Mouse (Mus musculus): Measurements from ENCODE around the gene Rara. TPM values are rescaled to one million over a fixed set of nuclear protein-coding genes. Genes with fewer than 3 reads are reported as not detected.
A peak's percentile ranks its signal among the peaks of the same experiment; 100 is the strongest.

Rara gene
- polyA plus RNA-seq, 1 experiment from 2014 or later = 17.3 TPM

- Histone ChIP-seq H3K36me3 (peaks cover 7% of the 10 kb centered on the region), H3K4me3 (no peak overlapping the region), H3K9me3 (no peaks in the 10 kb centered on the region), H3K27me3 (peaks cover 4% of the 10 kb centered on the region; the same call in 1 of the 2 replicates), H3K4me1 (peaks cover 55% of the 10 kb centered on the region), H3K9ac (replicated peaks) (peak overlapping the region; percentile 5; the same call in 1 of the 2 replicates), H3K27ac (replicated peaks) (peak overlapping the region; percentile 74), H3K4me2 (replicated peaks) (no peak overlapping the region)
- WGBS = 39% methylated on average over 5 of the region's 5 CpGs
- no peak for ATAC-seq (ENCODE audit: low FRiP score, low read depth)
Measured at GRCm38 (mm10) chr11:98924633-98925175, 2.9 kb upstream of the Rara start.

DNA sequence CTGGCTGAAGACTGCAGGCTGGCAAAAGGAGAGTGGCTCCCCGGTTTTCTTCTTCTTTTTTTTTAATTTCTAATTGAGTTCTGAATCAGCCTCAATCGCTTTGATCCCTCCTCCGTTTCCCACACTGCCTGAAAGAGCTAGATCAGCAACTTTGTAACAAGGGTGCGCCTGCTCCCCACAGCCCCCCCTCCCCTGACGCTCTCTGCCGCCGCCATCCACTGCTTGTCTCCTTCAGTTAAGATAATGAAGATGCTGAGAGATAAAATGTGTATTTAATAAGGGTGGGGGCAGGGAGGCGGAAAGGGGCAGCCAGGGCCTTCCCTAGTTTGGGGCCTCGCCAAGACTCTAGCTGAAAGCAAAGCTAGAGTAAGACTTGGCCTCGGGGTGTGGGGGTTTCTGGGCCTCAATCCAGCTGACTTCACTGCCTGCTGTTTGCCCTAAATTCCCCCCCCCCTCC, 2.3 kb upstream of the Rara start:
- H3K4me3 ChIP-seq = no peak overlapping the region
- H3K4me2 ChIP-seq (replicated peaks) = peak overlapping the region; percentile 27
- peaks cover 61% of the 10 kb centered on the region for H3K4me1 ChIP-seq
- peak overlapping the region; percentile 37 for H3K9ac ChIP-seq (replicated peaks)
- no peaks in the 10 kb centered on the region for H3K9me3 ChIP-seq
- H3K27ac ChIP-seq (replicated peaks) = peak overlapping the region; percentile 74
- 8% methylated on average over 10 of the region's 10 CpGs for WGBS
- H3K27me3 ChIP-seq = peaks cover 4% of the 10 kb centered on the region; the same call in 1 of the 2 replicates
- no peak; the same call in 1 of the 2 replicates for ATAC-seq (ENCODE audit: low FRiP score, low read depth)
- peaks cover 4% of the 10 kb centered on the region; the same call in 1 of the 2 replicates for H3K36me3 ChIP-seq

DNA sequence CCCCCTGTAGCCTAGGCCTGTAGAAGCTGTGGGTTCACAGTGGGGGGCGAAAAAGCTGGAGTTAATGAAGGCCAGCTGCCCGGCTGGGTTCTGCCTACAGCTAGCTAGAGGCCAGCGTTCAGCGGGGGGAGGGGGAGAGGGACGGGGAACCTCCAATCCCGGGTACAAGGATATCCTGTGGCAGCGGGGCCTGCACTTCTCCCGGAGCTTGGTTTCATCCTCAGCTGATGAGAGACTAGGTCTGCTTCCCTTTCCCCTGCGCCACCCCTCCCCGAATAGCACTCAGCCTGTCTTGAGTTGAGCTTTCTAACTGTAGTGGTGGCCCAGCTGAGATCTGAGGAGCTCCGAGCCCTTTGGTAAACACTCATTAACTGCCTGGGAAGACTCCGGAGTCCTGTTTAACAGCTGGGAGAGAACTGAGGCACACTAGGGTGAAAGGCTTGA, 1.7 kb upstream of the Rara start:
- Histone ChIP-seq H3K4me3 (no peak overlapping the region), H3K4me1 (peaks cover 67% of the 10 kb centered on the region), H3K36me3 (peaks cover under 1% of the 10 kb centered on the region; the same call in 1 of the 2 replicates), H3K4me2 (replicated peaks) (peak overlapping the region; percentile 27), H3K27ac (replicated peaks) (peak overlapping the region; percentile 74), H3K9ac (replicated peaks) (peak overlapping the region; percentile 37; the same call in 1 of the 2 replicates), H3K9me3 (no peaks in the 10 kb centered on the region), H3K27me3 (peaks cover 4% of the 10 kb centered on the region; the same call in 1 of the 2 replicates)
- peak; percentile 25 for ATAC-seq (ENCODE audit: low FRiP score, low read depth)
- WGBS = 6% methylated on average over 12 of the region's 12 CpGs

- peaks cover 74% of the 10 kb centered on the region for H3K4me1 ChIP-seq
- H3K4me3 ChIP-seq = no peak overlapping the region
- WGBS = 63% methylated on average over 7 of the region's 7 CpGs
- peaks cover 4% of the 10 kb centered on the region; the same call in 1 of the 2 replicates for H3K27me3 ChIP-seq
- ATAC-seq (ENCODE audit: low FRiP score, low read depth) = no peak
- H3K4me2 ChIP-seq (replicated peaks) = no peak overlapping the region
- H3K27ac ChIP-seq (replicated peaks) = peak overlapping the region; percentile 74
- no peaks in the 10 kb centered on the region for H3K36me3 ChIP-seq
- H3K9me3 ChIP-seq = no peaks in the 10 kb centered on the region
- no peak overlapping the region for H3K9ac ChIP-seq (replicated peaks)
Measured at GRCm38 (mm10) chr11:98926553-98926952, 1.1 kb upstream of the Rara start.

DNA sequence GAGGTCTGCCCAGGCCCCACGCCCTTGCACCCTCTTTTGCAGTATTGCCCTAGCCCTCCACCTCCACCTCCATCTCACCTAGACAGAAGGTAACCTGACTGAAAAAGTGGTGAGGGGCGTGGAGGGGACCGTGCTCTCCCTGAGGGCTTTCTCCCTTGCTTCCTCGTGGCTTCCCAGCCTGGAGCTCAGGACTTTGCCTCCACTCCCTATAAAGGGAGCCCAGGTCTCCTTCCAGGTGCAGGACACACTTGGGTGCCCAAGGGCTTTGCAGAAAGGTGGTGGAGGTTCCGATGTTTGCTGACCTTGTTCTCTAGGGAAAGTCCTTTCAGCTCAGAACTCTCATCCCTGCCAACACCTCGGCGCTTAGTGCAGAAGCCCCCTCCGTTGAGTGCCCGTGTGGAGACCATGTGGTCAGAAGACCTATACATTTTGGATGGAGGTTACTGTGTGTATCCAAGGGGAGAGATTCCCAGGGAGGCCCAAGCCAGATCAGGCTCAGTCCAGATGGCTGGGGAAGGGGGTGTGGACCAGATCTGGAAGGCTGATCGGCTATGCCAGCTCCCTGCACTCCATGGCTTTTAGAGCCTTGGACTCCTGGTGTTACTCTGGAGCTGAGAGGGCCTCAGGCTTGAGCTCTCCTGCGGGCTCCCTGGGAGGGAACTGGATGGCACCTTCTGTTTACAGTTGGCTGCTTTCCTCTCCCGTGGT, 722 bp downstream of the Rara start:
- no peak for ATAC-seq (ENCODE audit: low FRiP score, low read depth)
- H3K4me3 ChIP-seq = peak overlapping the region; percentile 58
- no peak overlapping the region for H3K27ac ChIP-seq (replicated peaks)
- no peaks in the 10 kb centered on the region for H3K9me3 ChIP-seq
- WGBS = 8% methylated on average over 12 of the region's 12 CpGs
- H3K4me1 ChIP-seq = peaks cover 87% of the 10 kb centered on the region
- H3K36me3 ChIP-seq = no peaks in the 10 kb centered on the region
- peak overlapping the region; percentile 78 for H3K4me2 ChIP-seq (replicated peaks)
- peak overlapping the region; percentile 76 for H3K9ac ChIP-seq (replicated peaks)
- H3K27me3 ChIP-seq = peaks cover 10% of the 10 kb centered on the region; the same call in 1 of the 2 replicates

DNA sequence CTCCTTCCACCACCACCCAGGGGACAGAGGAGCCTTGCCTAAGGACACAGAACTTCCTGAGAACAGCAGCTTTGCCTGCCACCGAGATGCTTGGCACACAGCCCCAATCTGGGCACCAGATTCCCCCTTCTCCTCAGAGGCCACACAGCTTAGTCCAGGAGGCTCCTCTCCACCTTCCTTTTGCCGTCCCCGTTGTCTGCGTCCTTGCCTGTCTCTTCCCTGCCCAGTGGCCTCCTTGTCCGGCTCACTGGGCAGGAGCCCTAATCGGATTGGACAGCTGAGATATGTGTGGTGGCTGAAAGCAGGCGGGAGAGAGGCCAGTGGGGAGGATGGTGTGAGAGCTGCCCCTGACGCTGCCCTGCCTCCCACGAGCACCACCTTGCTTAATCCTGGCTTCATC, 1.9 kb downstream of the Rara start:
- Histone ChIP-seq H3K27me3 (peaks cover 19% of the 10 kb centered on the region), H3K36me3 (no peaks in the 10 kb centered on the region), H3K4me1 (peaks cover 80% of the 10 kb centered on the region), H3K27ac (replicated peaks) (peak overlapping the region; percentile 54), H3K9me3 (no peaks in the 10 kb centered on the region), H3K4me3 (no peak overlapping the region), H3K9ac (replicated peaks) (peak overlapping the region; percentile 41; the same call in 1 of the 2 replicates), H3K4me2 (replicated peaks) (peak overlapping the region; percentile 78)
- ATAC-seq (ENCODE audit: low FRiP score, low read depth) = no peak
- WGBS = 5% methylated on average over 9 of the region's 9 CpGs

DNA sequence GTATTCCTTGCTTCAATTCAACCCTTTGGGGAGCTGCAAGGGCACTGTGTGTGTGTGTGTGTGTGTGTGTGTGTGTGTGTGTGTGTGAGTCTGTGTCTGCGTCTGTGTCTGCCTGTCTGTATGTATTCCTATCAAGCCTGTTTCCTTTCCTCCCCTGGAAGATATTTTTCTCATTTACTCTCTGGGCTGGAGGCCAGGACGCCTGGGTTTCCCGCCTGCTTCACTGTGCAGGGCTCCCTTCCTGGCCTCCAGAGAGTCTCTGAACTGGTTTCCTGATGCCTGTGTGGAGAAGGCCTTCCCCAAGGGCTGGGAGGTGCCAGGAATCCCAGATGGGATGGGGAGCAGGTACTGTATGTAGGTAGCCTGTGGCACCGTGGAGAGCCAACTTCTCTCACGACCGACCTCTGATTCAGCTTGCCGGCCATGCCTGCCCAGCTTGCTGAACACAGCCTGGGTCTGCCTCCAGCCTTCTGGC, 2.5 kb downstream of the Rara start:
- Histone ChIP-seq H3K4me1 (peaks cover 73% of the 10 kb centered on the region), H3K4me3 (no peak overlapping the region), H3K9ac (replicated peaks) (peak overlapping the region; percentile 41; the same call in 1 of the 2 replicates), H3K36me3 (no peaks in the 10 kb centered on the region), H3K27ac (replicated peaks) (peak overlapping the region; percentile 54), H3K27me3 (peaks cover 25% of the 10 kb centered on the region), H3K9me3 (no peaks in the 10 kb centered on the region), H3K4me2 (replicated peaks) (peak overlapping the region; percentile 78)
- 55% methylated on average over 7 of the region's 7 CpGs for WGBS
- no peak for ATAC-seq (ENCODE audit: low FRiP score, low read depth)

GRCm38 (mm10) chr11:98930773-98931512, 3.3 kb downstream of the Rara start:
- H3K4me2 ChIP-seq (replicated peaks) = no peak overlapping the region
- ATAC-seq (ENCODE audit: low FRiP score, low read depth) = no peak
- H3K9ac ChIP-seq (replicated peaks) = 0 out of 2 replicates have a peak overlapping the region, but pooled peaks have one; percentile 20
- peak overlapping the region; percentile 47; the same call in 1 of the 2 replicates for H3K27ac ChIP-seq (replicated peaks)
- H3K27me3 ChIP-seq = peaks cover 32% of the 10 kb centered on the region
- WGBS = 63% methylated on average over 10 of the region's 10 CpGs
- H3K36me3 ChIP-seq = no peaks in the 10 kb centered on the region
- H3K4me3 ChIP-seq = no peak overlapping the region
- peaks cover 67% of the 10 kb centered on the region for H3K4me1 ChIP-seq
- H3K9me3 ChIP-seq = no peaks in the 10 kb centered on the region

GRCm38 (mm10) chr11:98931513-98932292, 4.1 kb downstream of the Rara start:
- ATAC-seq (ENCODE audit: low FRiP score, low read depth) = no peak
- Histone ChIP-seq H3K27me3 (peaks cover 39% of the 10 kb centered on the region), H3K4me1 (peaks cover 70% of the 10 kb centered on the region), H3K9ac (replicated peaks) (0 out of 2 replicates have a peak overlapping the region, but pooled peaks have one; percentile 7), H3K36me3 (no peaks in the 10 kb centered on the region), H3K27ac (replicated peaks) (peak overlapping the region; percentile 47; the same call in 1 of the 2 replicates), H3K9me3 (no peaks in the 10 kb centered on the region), H3K4me2 (replicated peaks) (no peak overlapping the region), H3K4me3 (no peak overlapping the region)
- WGBS = 37% methylated on average over 7 of the region's 7 CpGs

- Histone ChIP-seq H3K36me3 (no peaks in the 10 kb centered on the region), H3K9me3 (no peaks in the 10 kb centered on the region), H3K4me1 (peaks cover 74% of the 10 kb centered on the region), H3K4me2 (replicated peaks) (no peak overlapping the region), H3K27me3 (peaks cover 42% of the 10 kb centered on the region), H3K9ac (replicated peaks) (0 out of 2 replicates have a peak overlapping the region, but pooled peaks have one; percentile 7), H3K4me3 (no peak overlapping the region), H3K27ac (replicated peaks) (no peak overlapping the region)
- WGBS = 45% methylated on average over 19 of the region's 19 CpGs
- no peak for ATAC-seq (ENCODE audit: low FRiP score, low read depth)
Measured at GRCm38 (mm10) chr11:98932293-98933091, 4.9 kb downstream of the Rara start.

Measured in midbrain, embryonic 12.5 days (tissue).